26 mouse cellular contexts compared by ENCODE assay signal in the genomic region with DNA sequence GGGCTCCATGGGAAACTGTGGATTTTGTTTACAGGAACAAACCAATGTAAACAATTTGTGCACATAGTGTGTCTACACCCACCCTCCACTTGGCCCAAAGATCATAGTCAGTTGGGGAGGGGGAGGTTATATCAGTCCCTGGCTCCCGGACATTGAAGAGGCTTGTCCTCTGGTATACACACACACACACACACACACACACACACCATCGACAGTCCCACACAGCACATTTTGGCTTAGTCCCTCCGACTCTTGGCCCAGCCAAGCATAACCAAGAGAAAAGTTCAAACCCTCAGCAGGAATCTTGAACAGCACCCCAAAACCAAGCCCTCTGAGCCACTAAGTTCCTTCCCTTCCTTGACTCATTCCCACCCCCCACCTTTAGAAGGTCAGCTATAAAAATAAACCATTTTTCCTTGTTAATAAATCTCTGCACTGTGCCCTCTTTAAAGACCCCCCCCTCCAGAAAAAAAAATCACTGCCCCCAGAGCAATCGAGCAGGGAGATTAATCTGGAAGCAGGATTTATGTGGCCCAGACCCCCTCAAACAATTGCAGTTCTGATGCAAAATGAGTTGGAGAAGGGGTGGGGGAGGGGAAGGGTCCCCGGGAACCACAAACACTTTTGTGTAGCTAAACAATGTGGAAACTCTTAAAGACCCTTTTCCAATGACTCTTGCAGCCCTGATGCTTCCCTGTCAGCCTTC. TPM values are rescaled to one million over a fixed set of nuclear protein-coding genes. Genes with fewer than 3 reads are reported as not detected.
DNase-seq lines count a peak whose midpoint lies in the region; ATAC-seq and TF ChIP-seq lines count a peak whose summit lies in the region.
"Had no signal": no experiment of that assay in that cellular context is flagged by ENCODE, and none has a peak within 500 bp of the region (broad histone marks: within the 10 kb centered on the region; RNA-seq: fewer than 3 reads in every experiment).

No protein-coding gene starts in this region.

- peaks cover 57% of the 10 kb centered on the region for H3K4me1 ChIP-seq in heart, embryonic 13.5 days
- H3K4me1 ChIP-seq in lung, embryonic 15.5 days: peaks cover 43% of the 10 kb centered on the region
- no peaks in the 10 kb centered on the region for H3K4me1 ChIP-seq in lung, adult 2 months (ENCODE audit: control insufficient read depth, insufficient read depth, low read length)
- peaks cover 80% of the 10 kb centered on the region for H3K4me1 ChIP-seq in limb, embryonic 10.5 days
- H3K4me1 ChIP-seq in limb, embryonic 12.5 days (replicated peaks): peaks cover 16% of the 10 kb centered on the region
- H3K4me1 ChIP-seq: liver, embryonic 15.5 days; midbrain, embryonic 15.5 days had no signal

- peak overlapping the region; percentile 89 for H3K27ac ChIP-seq in heart, embryonic 13.5 days (replicated peaks)
- H3K27ac ChIP-seq in lung, embryonic 15.5 days: peak overlapping the region; percentile 92
- H3K27ac ChIP-seq in limb, embryonic 10.5 days: peak overlapping the region; percentile 98
- peak overlapping the region; percentile 92 for H3K27ac ChIP-seq in limb, embryonic 12.5 days
- H3K27ac ChIP-seq: embryonic facial prominence, embryonic 13.5 days; forebrain, embryonic 15.5 days; hindbrain, embryonic 14.5 days; liver, embryonic 15.5 days; midbrain, embryonic 15.5 days had no signal

- WGBS in heart, embryonic 13.5 days: 16% methylated on average over 5 of the region's 5 CpGs
- 3% methylated on average over 5 of the region's 5 CpGs for WGBS in lung, embryonic 15.5 days
- 14% methylated on average over 5 of the region's 5 CpGs for WGBS in lung, adult 2 months
- WGBS in limb, embryonic 10.5 days: 2% methylated on average over 5 of the region's 5 CpGs
- WGBS in limb, embryonic 12.5 days: 4% methylated on average over 5 of the region's 5 CpGs

- H3K9me3 ChIP-seq in heart, embryonic 13.5 days: no peaks in the 10 kb centered on the region
- H3K9me3 ChIP-seq in lung, embryonic 15.5 days: no peaks in the 10 kb centered on the region
- no peaks in the 10 kb centered on the region for H3K9me3 ChIP-seq in limb, embryonic 10.5 days (replicated peaks)
- no peaks in the 10 kb centered on the region for H3K9me3 ChIP-seq in limb, embryonic 12.5 days
- H3K9me3 ChIP-seq: embryonic facial prominence, embryonic 13.5 days; forebrain, embryonic 15.5 days; liver, embryonic 15.5 days; midbrain, embryonic 15.5 days had no signal

- no peak for DNase-seq in heart, postnatal 14 days
- DNase-seq in lung, adult 2 months: no peak
- DNase-seq in limb, embryonic 10.5 days (ENCODE audit: low spot score): peak; percentile 67
- no peak for DNase-seq in gastrocnemius, postnatal 10 days
- DNase-seq: cerebellum, adult 18-20 months; cerebellum, postnatal 25 days; gastrocnemius, postnatal 25 days; kidney, adult 8-10 months; kidney, postnatal 14 days; left cerebral cortex, postnatal 4 days; right cerebral cortex, postnatal 14 days; spleen, adult 18-20 months; thymus, postnatal 25 days had no signal

- TF ChIP-seq CTCF in lung, adult 2 months (IDR thresholded peaks at IDR 0.05; ENCODE audit: insufficient read depth, low read length): no peak

- H3K4me3 ChIP-seq in heart, embryonic 13.5 days: peak overlapping the region; percentile 54
- H3K4me3 ChIP-seq in lung, embryonic 15.5 days: no peak overlapping the region
- H3K4me3 ChIP-seq in lung, adult 2 months (replicated peaks; ENCODE audit: extremely low read depth, low read depth, low read length): no peak overlapping the region
- peak overlapping the region; percentile 69 for H3K4me3 ChIP-seq in limb, embryonic 10.5 days
- peak overlapping the region; percentile 47 for H3K4me3 ChIP-seq in limb, embryonic 12.5 days (replicated peaks)
- H3K4me3 ChIP-seq: embryonic facial prominence, embryonic 13.5 days; forebrain, embryonic 15.5 days; liver, embryonic 15.5 days; midbrain, embryonic 15.5 days; myocyte had no signal

- no peak for TF ChIP-seq POLR2A in lung, adult 2 months (IDR thresholded peaks at IDR 0.05; ENCODE audit: borderline replicate concordance, extremely low read depth, low read depth, low read length)

- H3K27me3 ChIP-seq in heart, embryonic 13.5 days (replicated peaks): peaks cover 100% of the 10 kb centered on the region
- peaks cover 94% of the 10 kb centered on the region for H3K27me3 ChIP-seq in lung, embryonic 15.5 days
- peaks cover 100% of the 10 kb centered on the region for H3K27me3 ChIP-seq in limb, embryonic 10.5 days (ENCODE audit: low read depth, poor library complexity, severe bottlenecking)
- H3K27me3 ChIP-seq in limb, embryonic 12.5 days: peaks cover 99% of the 10 kb centered on the region

- peak overlapping the region; percentile 89 for H3K9ac ChIP-seq in heart, embryonic 13.5 days
- no peak overlapping the region for H3K9ac ChIP-seq in lung, embryonic 15.5 days
- peak overlapping the region; percentile 79 for H3K9ac ChIP-seq in limb, embryonic 12.5 days (replicated peaks)
- H3K9ac ChIP-seq: embryonic facial prominence, embryonic 13.5 days; forebrain, embryonic 15.5 days; hindbrain, embryonic 14.5 days; liver, embryonic 15.5 days; midbrain, embryonic 15.5 days had no signal

- ATAC-seq in heart, embryonic 13.5 days (ENCODE audit: extremely low read depth, insufficient number of reproducible peaks, low FRiP score, low TSS enrichment): no peak
- ATAC-seq in lung, embryonic 15.5 days (ENCODE audit: borderline replicate concordance, extremely low read depth, low FRiP score, low TSS enrichment): peak; percentile 12; the same call in 1 of the 2 replicates
- ATAC-seq in limb, embryonic 12.5 days (ENCODE audit: insufficient number of reproducible peaks, insufficient read depth, low FRiP score, low TSS enrichment, low read depth): no peak
- ATAC-seq: forebrain, embryonic 15.5 days; midbrain, embryonic 15.5 days had no signal

- no peaks in the 10 kb centered on the region for H3K36me3 ChIP-seq in heart, embryonic 13.5 days
- no peaks in the 10 kb centered on the region for H3K36me3 ChIP-seq in lung, embryonic 15.5 days
- H3K36me3 ChIP-seq in limb, embryonic 10.5 days: peaks cover 7% of the 10 kb centered on the region
- no peaks in the 10 kb centered on the region for H3K36me3 ChIP-seq in limb, embryonic 12.5 days
- H3K36me3 ChIP-seq: embryonic facial prominence, embryonic 13.5 days; forebrain, embryonic 15.5 days; liver, embryonic 15.5 days; midbrain, embryonic 15.5 days had no signal

- peak overlapping the region; percentile 81 for H3K4me2 ChIP-seq in heart, embryonic 13.5 days
- 0 out of 2 replicates have a peak overlapping the region, but pooled peaks have one; percentile 5 for H3K4me2 ChIP-seq in lung, embryonic 15.5 days
- peak overlapping the region; percentile 61 for H3K4me2 ChIP-seq in limb, embryonic 12.5 days
- H3K4me2 ChIP-seq: embryonic facial prominence, embryonic 13.5 days; forebrain, embryonic 15.5 days; hindbrain, embryonic 14.5 days; liver, embryonic 15.5 days; midbrain, embryonic 15.5 days had no signal

- intact Hi-C loops in heart, postnatal 14 days (cut with DNase I): no loop called here

RNA-seq across cellular contexts. Expression of a gene that starts 33.6 kb away (rescaled TPM):
- polyA plus RNA-seq in heart, embryonic 13.5 days (2015; fragmentation: Nextera tagmentation; extraction: Ambion mirVana): 31.3 and 38.4 TPM in 2 replicates
- total RNA-seq in heart, postnatal 14 days (2021): 10 to 100 TPM; 18.9 to 36.8 TPM
- 50.1 and 55.7 TPM in 2 replicates for polyA plus RNA-seq in lung, embryonic 15.5 days (2015; fragmentation: Nextera tagmentation; extraction: Ambion mirVana)
- polyA plus RNA-seq in lung, adult 2 months (2012; rRNA removed): 26.9 and 28.2 TPM in 2 replicates
- 35.6 and 39.1 TPM in 2 replicates for polyA plus RNA-seq in limb, embryonic 10.5 days (2016; fragmentation: Nextera tagmentation; extraction: Ambion mirVana)
- polyA plus RNA-seq in limb, embryonic 12.5 days (2016; fragmentation: Nextera tagmentation; extraction: Ambion mirVana): 35.6 and 51.2 TPM in 2 replicates
- total RNA-seq in gastrocnemius, postnatal 10 days (2021): under 1 TPM in 1 of 2 experiments, not detected in 1; 0.12 TPM
- total RNA-seq: left cerebral cortex, adult 18-20 months; left cerebral cortex, postnatal 4 days; megakaryocyte, adult 5-6 weeks; neutrophil, adult 5-6 weeks had no signal
- polyA plus RNA-seq: forebrain, embryonic 15.5 days; intestine, embryonic 14.5 days; myocyte had no signal

Comparison
In these comparisons a context has a peak if more than half of its experiments do, and no peak if none do; other contexts are left out.
1. H3K4me2 ChIP-seq: peak in every context shown above with its lines; median percentile 81 in heart, embryonic 13.5 days; 61 in limb, embryonic 12.5 days; 5 in lung, embryonic 15.5 days.
2. H3K4me3 ChIP-seq: peak in heart, embryonic 13.5 days (single experiment), limb, embryonic 10.5 days (single experiment) and limb, embryonic 12.5 days (single experiment); none in lung, embryonic 15.5 days (single experiment) and lung, adult 2 months (single experiment).
3. Peak in every context shown above with its lines, with median percentiles within 50 percentile points of each other: H3K27ac ChIP-seq.